Mouse (Mus musculus) monocyte, adult 5-6 weeks (primary cell): ENCODE data around the gene Pik3cb. TPM values are rescaled to one million over a fixed set of nuclear protein-coding genes. Genes with fewer than 3 reads are reported as not detected.

Experiments
- ATAC-seq: fragments of 153-309, 156-312 bp; replicated peaks from 2 replicates; pipeline ENCODE4 v1.8.0; 2017; ENCODE audit warnings: mild to moderate bottlenecking; ENCODE audit not compliant: low TSS enrichment, insufficient number of reproducible peaks, severe bottlenecking, poor library complexity, low FRiP score
- total RNA-seq: library from RNA; stranded (forward); fragments of 200-1000, 200-491, 200-594 nt; gene quantifications from 3 replicates; pipeline ENCODE4 v1.2.3, GENCODE M21; 2017

The Pik3cb gene
- total RNA-seq, 1 experiment from 2014 or later, result 6.8 TPM

GRCm38 (mm10) chr9:99153655-99154054 lies 13.2 kb upstream of the Pik3cb start:
- ATAC-seq, result no peak

GRCm38 (mm10) chr9:99152699-99153490 lies 12.5 kb upstream of the Pik3cb start:
- no peak for ATAC-seq

- no peak for ATAC-seq
Measured at GRCm38 (mm10) chr9:99146855-99147735, 6.7 kb upstream of the Pik3cb start.

GRCm38 (mm10) chr9:99145756-99146155 lies 5.3 kb upstream of the Pik3cb start:
- no peak for ATAC-seq

- no peak for ATAC-seq
Measured at GRCm38 (mm10) chr9:99144416-99144989, 4.1 kb upstream of the Pik3cb start.

- no peak for ATAC-seq
Measured at GRCm38 (mm10) chr9:99141618-99142017, 1.2 kb upstream of the Pik3cb start.

GRCm38 (mm10) chr9:99141171-99141570 lies 750 bp upstream of the Pik3cb start:
- no peak for ATAC-seq

GRCm38 (mm10) chr9:99139194-99140023 lies 1.0 kb downstream of the Pik3cb start:
- ATAC-seq, result no peak

GRCm38 (mm10) chr9:99137301-99137700 lies 3.1 kb downstream of the Pik3cb start:
- ATAC-seq, result no peak

GRCm38 (mm10) chr9:99131951-99132470 lies 8.4 kb downstream of the Pik3cb start:
- ATAC-seq, result no peak

- ATAC-seq, result peak; percentile 73
Measured at GRCm38 (mm10) chr9:99131119-99131518, 9.3 kb downstream of the Pik3cb start.

GRCm38 (mm10) chr9:99127578-99127977 lies 12.8 kb downstream of the Pik3cb start:
- no peak for ATAC-seq

- ATAC-seq, result peak; percentile 86
Measured at GRCm38 (mm10) chr9:99122749-99123148, 17.7 kb downstream of the Pik3cb start.

- no peak for ATAC-seq
Measured at GRCm38 (mm10) chr9:99112409-99112808, 28.0 kb downstream of the Pik3cb start.

GRCm38 (mm10) chr9:99111085-99111484 lies 29.3 kb downstream of the Pik3cb start:
- no peak for ATAC-seq

- no peak for ATAC-seq
Measured at GRCm38 (mm10) chr9:99110213-99110612, 30.2 kb downstream of the Pik3cb start.

- ATAC-seq, result peak; percentile 91
Measured at GRCm38 (mm10) chr9:99109585-99109984, 30.8 kb downstream of the Pik3cb start.

GRCm38 (mm10) chr9:99104449-99104848 lies 36.0 kb downstream of the Pik3cb start:
- no peak for ATAC-seq
